Comparison of ENCODE assay signal across 15 mouse cellular contexts in genomic region chr12:73531889-73532479, GRCm38 (mm10). TPM values are rescaled to one million over a fixed set of nuclear protein-coding genes. Genes with fewer than 3 reads are reported as not detected.
DNase-seq lines count a peak whose midpoint lies in the region; TF ChIP-seq lines count a peak whose summit lies in the region.
"Had no signal": no experiment of that assay in that cellular context is flagged by ENCODE, and none has a peak within 500 bp of the region (broad histone marks: within the 10 kb centered on the region; RNA-seq: fewer than 3 reads in every experiment).

No protein-coding gene starts in this region.

- H3K27ac ChIP-seq in kidney, adult 2 months (ENCODE audit: insufficient read depth, low read depth, low read length): no peak overlapping the region
- H3K27ac ChIP-seq: hindbrain, embryonic 10.5 days; left cerebral cortex, adult 2 months; liver, embryonic 12.5 days; midbrain, embryonic 12.5 days; neural tube, embryonic 12.5 days had no signal

- peak; percentile 41 to 47 for DNase-seq in frontal cortex, postnatal 36 days (ENCODE audit: low spot score in 2 of 2)
- no peak for DNase-seq in frontal cortex, postnatal 14 days (ENCODE audit: low spot score in 2 of 2)
- DNase-seq in kidney, postnatal 4 days: peak; percentile 51 to 58
- no peak for DNase-seq in kidney, adult 2 months
- peak; percentile 53 for DNase-seq in 416B (ENCODE audit: low read depth)
- DNase-seq in adrenal gland, postnatal 25 days: peak; percentile 50
- no peak for DNase-seq in embryo, embryonic 11 days
- DNase-seq in lung, adult 2 months: no peak
- DNase-seq: cerebellum, adult 11 months; lung, postnatal 14 days had no signal

- no peak overlapping the region for H3K4me3 ChIP-seq in kidney, adult 2 months (ENCODE audit: insufficient read depth, low read depth, low read length)
- H3K4me3 ChIP-seq in lung, adult 2 months (replicated peaks; ENCODE audit: extremely low read depth, low read depth, low read length): no peak overlapping the region
- H3K4me3 ChIP-seq: hindbrain, embryonic 10.5 days; left cerebral cortex, adult 2 months; liver, embryonic 12.5 days; midbrain, embryonic 12.5 days; neural tube, embryonic 12.5 days had no signal

- TF ChIP-seq POLR2A in kidney, adult 2 months (IDR thresholded peaks at IDR 0.05; ENCODE audit: low read depth, low read length): no peak
- no peak for TF ChIP-seq POLR2A in lung, adult 2 months (IDR thresholded peaks at IDR 0.05; ENCODE audit: borderline replicate concordance, extremely low read depth, low read depth, low read length)

- no peaks in the 10 kb centered on the region for H3K4me1 ChIP-seq in kidney, adult 2 months (ENCODE audit: control insufficient read depth, insufficient read depth, low read length)
- no peaks in the 10 kb centered on the region for H3K4me1 ChIP-seq in lung, adult 2 months (ENCODE audit: control insufficient read depth, insufficient read depth, low read length)
- H3K4me1 ChIP-seq: liver, embryonic 12.5 days; midbrain, embryonic 12.5 days; neural tube, embryonic 12.5 days had no signal

- no peak for TF ChIP-seq CTCF in kidney, adult 2 months (conservative IDR thresholded peaks at IDR 0.05; ENCODE audit: insufficient read depth, insufficient read length, low read depth, low read length)
- no peak for TF ChIP-seq CTCF in lung, adult 2 months (IDR thresholded peaks at IDR 0.05; ENCODE audit: insufficient read depth, low read length)

- no peaks in the 10 kb centered on the region for H3K27me3 ChIP-seq in kidney, adult 2 months (replicated peaks; ENCODE audit: control insufficient read depth, insufficient read depth, low read length)
- H3K27me3 ChIP-seq: midbrain, embryonic 12.5 days; neural tube, embryonic 12.5 days had no signal

- 45% methylated on average over 11 of the region's 11 CpGs for WGBS in kidney, adult 2 months
- WGBS in lung, adult 2 months: 57% methylated on average over 11 of the region's 11 CpGs

- H3K36me3 ChIP-seq in kidney, adult 2 months (ENCODE audit: control insufficient read depth, insufficient read depth, low read length): no peaks in the 10 kb centered on the region
- H3K36me3 ChIP-seq: hindbrain, embryonic 10.5 days; liver, embryonic 12.5 days; midbrain, embryonic 12.5 days; neural tube, embryonic 12.5 days had no signal

RNA-seq across cellular contexts. Expression of gene Tmem30b, which starts 14.2 kb away (rescaled TPM):
- 16.5 and 22.3 TPM in 2 replicates for polyA plus RNA-seq in kidney, adult 2 months (2012; rRNA removed)
- 0.38 TPM in 1 of 2 replicates, not detected in the other for total RNA-seq in adrenal gland, postnatal 25 days (2021)
- 15.5 and 18.4 TPM in 2 replicates for polyA plus RNA-seq in lung, adult 2 months (2012; rRNA removed)

RNA-seq across cellular contexts. Expression of gene Prkch, which starts 52.6 kb away (rescaled TPM):
- polyA plus RNA-seq in kidney, adult 2 months (2012; rRNA removed): 8.4 and 9.5 TPM in 2 replicates
- total RNA-seq in adrenal gland, postnatal 25 days (2021): 13.6 and 15.2 TPM in 2 replicates
- 39.2 and 41.8 TPM in 2 replicates for polyA plus RNA-seq in lung, adult 2 months (2012; rRNA removed)

Comparison
In these comparisons a context has a peak if more than half of its experiments do, and no peak if none do; other contexts are left out.
1. DNase-seq: peak in frontal cortex, postnatal 36 days (2 of 2), kidney, postnatal 4 days (2 of 2), 416B (single experiment) and adrenal gland, postnatal 25 days (single experiment); none in frontal cortex, postnatal 14 days (0 of 2), kidney, adult 2 months (single experiment), embryo, embryonic 11 days (single experiment) and lung, adult 2 months (single experiment).